Mouse (Mus musculus) brain, embryonic 14.5 days (tissue): ENCODE data around the gene Dock8.

Experiments
- CTCF ChIP-seq: fragments of 200-500 bp; IDR thresholded peaks from 2 replicates; pipeline ENCODE4 v1.5.1; 2012; ENCODE audit warnings: inconsistent platforms, mild to moderate bottlenecking, moderate library complexity, borderline replicate concordance; ENCODE audit not compliant: insufficient read depth, insufficient read length; ENCODE audit errors: extremely low read depth
- POLR2A ChIP-seq: fragments of 200-500 bp; IDR thresholded peaks from 2 replicates; pipeline ENCODE4 v1.6.1; 2012; ENCODE audit warnings: mild to moderate bottlenecking, inconsistent platforms, borderline replicate concordance; ENCODE audit not compliant: poor library complexity, insufficient read depth, insufficient read length, severe bottlenecking; ENCODE audit errors: extremely low read depth

DNA sequence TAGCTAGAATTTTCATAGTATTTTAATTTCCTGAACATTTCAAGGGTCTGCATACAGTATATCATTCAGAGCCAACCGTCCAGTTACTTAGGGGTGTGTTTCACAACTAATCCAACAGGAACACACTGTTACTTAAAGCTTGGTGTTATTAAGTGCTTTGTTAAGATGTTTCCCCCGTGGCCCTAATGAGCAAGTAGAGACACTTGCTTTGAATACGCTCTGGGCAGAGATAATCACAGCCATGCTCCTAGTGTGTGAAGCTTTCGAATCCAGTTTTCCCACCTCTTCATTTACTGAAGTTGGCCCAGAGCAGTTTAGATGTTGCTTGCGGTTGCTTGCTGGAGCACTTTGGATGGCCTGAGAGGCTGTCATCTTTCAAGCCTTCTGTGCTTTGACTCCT lies 80.8 kb downstream of the Dock8 start:
- TF ChIP-seq POLR2A (no peak), CTCF (no peak)
